Mouse (Mus musculus): ENCODE results near the gene Ankdd1a. TPM values are rescaled to one million over a fixed set of nuclear protein-coding genes. Genes with fewer than 3 reads are reported as not detected.

The Ankdd1a gene
- polyA plus RNA-seq, 2 experiments: 0.06 TPM; not detected in 1

GRCm38 (mm10) chr9:65550079-65550831 lies 30.3 kb upstream of the Ankdd1a start:
- Histone ChIP-seq H3K9ac (replicated peaks) (no peak overlapping the region), H3K4me2 (ENCODE audit: low read depth) (no peak overlapping the region), H3K27me3 (ENCODE audit: control insufficient read depth, insufficient read depth, low read length) (no peaks in the 10 kb centered on the region), H3K9me3 (ENCODE audit: control insufficient read depth, low read length) (no peaks in the 10 kb centered on the region), H3K4me3 (ENCODE audit: insufficient read depth in 1 of 2, low read depth in 2 of 2, low read length in 2 of 2) (no peak overlapping the region), H3K36me3 (replicated peaks; ENCODE audit: control insufficient read depth, insufficient read depth, low read depth) (peaks cover 29% of the 10 kb centered on the region), H3K4me1 (replicated peaks; ENCODE audit: control insufficient read depth in 2 of 2, insufficient read depth in 2 of 2, low read length in 1 of 2) (peaks cover 57 to 67% of the 10 kb centered on the region in 2 experiments), H3K27ac (peak overlapping the region; percentile 63; the same call in 1 of the 2 replicates)
- TF ChIP-seq EP300 (IDR thresholded peaks at IDR 0.05; ENCODE audit: low read depth) (no peak), CTCF (IDR thresholded peaks at IDR 0.05; ENCODE audit: low read depth) (no peak)
- DNase-seq (ENCODE audit: low read depth in 3 of 3, low spot score in 3 of 3): no peak
- no peak for ATAC-seq (ENCODE audit: insufficient read depth)
- 30% methylated on average over 7 of the region's 7 CpGs for WGBS (ENCODE audit: insufficient replicate concordance)

- TF ChIP-seq EP300 (IDR thresholded peaks at IDR 0.05; ENCODE audit: low read depth): no peak
- no peak for TF ChIP-seq CTCF (IDR thresholded peaks at IDR 0.05; ENCODE audit: low read depth)
- Histone ChIP-seq H3K36me3 (replicated peaks; ENCODE audit: control insufficient read depth, insufficient read depth, low read depth) (peaks cover 29% of the 10 kb centered on the region), H3K4me3 (ENCODE audit: insufficient read depth in 1 of 2, low read depth in 2 of 2, low read length in 2 of 2) (no peak overlapping the region), H3K9me3 (ENCODE audit: control insufficient read depth, low read length) (no peaks in the 10 kb centered on the region), H3K27ac (no peak overlapping the region), H3K27me3 (ENCODE audit: control insufficient read depth, insufficient read depth, low read length) (no peaks in the 10 kb centered on the region), H3K4me1 (replicated peaks; ENCODE audit: control insufficient read depth in 2 of 2, insufficient read depth in 2 of 2, low read length in 1 of 2) (peaks cover 54 to 65% of the 10 kb centered on the region in 2 experiments), H3K9ac (replicated peaks) (no peak overlapping the region), H3K4me2 (ENCODE audit: low read depth) (no peak overlapping the region)
- WGBS (ENCODE audit: insufficient replicate concordance): 49% methylated on average over 5 of the region's 5 CpGs
- no peak for DNase-seq (ENCODE audit: low read depth in 3 of 3, low spot score in 3 of 3)
- no peak for ATAC-seq (ENCODE audit: insufficient read depth)
Measured at GRCm38 (mm10) chr9:65549643-65550042, 29.6 kb upstream of the Ankdd1a start.

GRCm38 (mm10) chr9:65549139-65549538 lies 29.1 kb upstream of the Ankdd1a start:
- Histone ChIP-seq H3K4me3 (ENCODE audit: insufficient read depth in 1 of 2, low read depth in 2 of 2, low read length in 2 of 2) (no peak overlapping the region), H3K36me3 (replicated peaks; ENCODE audit: control insufficient read depth, insufficient read depth, low read depth) (peaks cover 24% of the 10 kb centered on the region), H3K9ac (replicated peaks) (no peak overlapping the region), H3K9me3 (ENCODE audit: control insufficient read depth, low read length) (no peaks in the 10 kb centered on the region), H3K27ac (no peak overlapping the region), H3K4me1 (replicated peaks; ENCODE audit: control insufficient read depth in 2 of 2, insufficient read depth in 2 of 2, low read length in 1 of 2) (peaks cover 49 to 60% of the 10 kb centered on the region in 2 experiments), H3K4me2 (ENCODE audit: low read depth) (no peak overlapping the region), H3K27me3 (ENCODE audit: control insufficient read depth, insufficient read depth, low read length) (no peaks in the 10 kb centered on the region)
- WGBS (ENCODE audit: insufficient replicate concordance): 86% methylated on average over 3 of the region's 3 CpGs
- no peak for TF ChIP-seq CTCF (IDR thresholded peaks at IDR 0.05; ENCODE audit: low read depth)
- no peak for TF ChIP-seq EP300 (IDR thresholded peaks at IDR 0.05; ENCODE audit: low read depth)
- ATAC-seq (ENCODE audit: insufficient read depth) (no peak), DNase-seq (ENCODE audit: low read depth in 3 of 3, low spot score in 3 of 3) (no peak)

GRCm38 (mm10) chr9:65548311-65548710 lies 28.3 kb upstream of the Ankdd1a start:
- no peaks in the 10 kb centered on the region for H3K9me3 ChIP-seq (ENCODE audit: control insufficient read depth, low read length)
- no peak for TF ChIP-seq CTCF (IDR thresholded peaks at IDR 0.05; ENCODE audit: low read depth)
- no peak for TF ChIP-seq EP300 (IDR thresholded peaks at IDR 0.05; ENCODE audit: low read depth)
- WGBS (ENCODE audit: insufficient replicate concordance): 82% methylated on average over 8 of the region's 8 CpGs
- no peaks in the 10 kb centered on the region for H3K27me3 ChIP-seq (ENCODE audit: control insufficient read depth, insufficient read depth, low read length)
- ATAC-seq (ENCODE audit: insufficient read depth) (no peak), DNase-seq (ENCODE audit: low read depth in 3 of 3, low spot score in 3 of 3) (no peak)
- peaks cover 40 to 52% of the 10 kb centered on the region in 2 experiments for H3K4me1 ChIP-seq (replicated peaks; ENCODE audit: control insufficient read depth in 2 of 2, insufficient read depth in 2 of 2, low read length in 1 of 2)
- no peak overlapping the region for H3K4me3 ChIP-seq (ENCODE audit: insufficient read depth in 1 of 2, low read depth in 2 of 2, low read length in 2 of 2)
- H3K4me2 ChIP-seq (ENCODE audit: low read depth): no peak overlapping the region
- no peak overlapping the region for H3K27ac ChIP-seq
- no peak overlapping the region for H3K9ac ChIP-seq (replicated peaks)
- peaks cover 16% of the 10 kb centered on the region for H3K36me3 ChIP-seq (replicated peaks; ENCODE audit: control insufficient read depth, insufficient read depth, low read depth)

- H3K9me3 ChIP-seq (ENCODE audit: control insufficient read depth, low read length): no peaks in the 10 kb centered on the region
- no peak overlapping the region for H3K9ac ChIP-seq (replicated peaks)
- TF ChIP-seq CTCF (IDR thresholded peaks at IDR 0.05; ENCODE audit: low read depth) (no peak), EP300 (IDR thresholded peaks at IDR 0.05; ENCODE audit: low read depth) (no peak)
- no peak overlapping the region for H3K4me3 ChIP-seq (ENCODE audit: insufficient read depth in 1 of 2, low read depth in 2 of 2, low read length in 2 of 2)
- 60% methylated on average over 4 of the region's 4 CpGs for WGBS (ENCODE audit: insufficient replicate concordance)
- H3K4me2 ChIP-seq (ENCODE audit: low read depth): no peak overlapping the region
- H3K27me3 ChIP-seq (ENCODE audit: control insufficient read depth, insufficient read depth, low read length): no peaks in the 10 kb centered on the region
- H3K36me3 ChIP-seq (replicated peaks; ENCODE audit: control insufficient read depth, insufficient read depth, low read depth): peaks cover 11% of the 10 kb centered on the region
- ATAC-seq (ENCODE audit: insufficient read depth) (no peak), DNase-seq (ENCODE audit: low read depth in 3 of 3, low spot score in 3 of 3) (no peak)
- no peak overlapping the region for H3K27ac ChIP-seq
- H3K4me1 ChIP-seq (replicated peaks; ENCODE audit: control insufficient read depth in 2 of 2, insufficient read depth in 2 of 2, low read length in 1 of 2): peaks cover 36 to 47% of the 10 kb centered on the region in 2 experiments
Measured at GRCm38 (mm10) chr9:65547844-65548243, 27.9 kb upstream of the Ankdd1a start.
